Mouse (Mus musculus): ENCODE data around the gene Acsf3. TPM values are rescaled to one million over a fixed set of nuclear protein-coding genes. Genes with fewer than 3 reads are reported as not detected.
A peak's percentile ranks its signal among the peaks of the same experiment; 100 is the strongest.

The Acsf3 gene
- polyA plus RNA-seq, 1 experiment from 2014 or later: 15.4 TPM

DNA sequence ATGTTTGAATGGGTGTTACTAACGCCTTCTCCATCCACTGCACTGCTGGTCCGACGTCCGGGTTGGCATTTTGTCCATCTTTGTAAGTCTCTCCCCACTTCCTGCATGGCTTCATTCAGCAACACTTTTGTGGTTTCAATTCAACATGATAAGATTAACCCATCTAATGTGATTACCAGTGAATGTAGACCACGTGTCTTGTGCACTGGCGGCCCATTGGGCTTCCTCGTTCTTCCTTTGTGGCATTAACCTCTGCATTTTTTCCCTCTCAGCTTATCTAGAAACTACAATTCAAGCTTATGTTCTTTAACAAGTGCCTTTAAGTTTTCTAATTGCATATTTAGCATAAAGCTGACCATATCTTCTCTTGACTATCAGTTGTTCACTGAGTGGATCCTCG lies 50.1 kb downstream of the Acsf3 start:
- Histone ChIP-seq H3K27ac (ENCODE audit: low read depth, low read length) (no peak overlapping the region), H3K36me3 (ENCODE audit: control insufficient read depth, insufficient read depth, low read length) (no peaks in the 10 kb centered on the region), H3K4me3 (ENCODE audit: low read depth, low read length) (no peak overlapping the region), H3K9me3 (ENCODE audit: control insufficient read depth, low read length) (no peaks in the 10 kb centered on the region), H3K4me1 (ENCODE audit: control insufficient read depth, insufficient read depth, low read length) (peaks cover 4% of the 10 kb centered on the region; the same call in 1 of the 2 replicates), H3K27me3 (ENCODE audit: control insufficient read depth, insufficient read depth, low read length) (no peaks in the 10 kb centered on the region), H3K4me2 (ENCODE audit: low read depth) (no peak overlapping the region), H3K9ac (ENCODE audit: low read length) (no peak overlapping the region)
- DNase-seq (ENCODE audit: low spot score) (no peak), ATAC-seq (ENCODE audit: insufficient read depth, low FRiP score, low TSS enrichment) (no peak)
- 86% methylated on average over 8 of the region's 8 CpGs for WGBS

GRCm38 (mm10) chr8:122829396-122829795 lies 54.1 kb downstream of the Acsf3 start:
- no peaks in the 10 kb centered on the region for H3K36me3 ChIP-seq (ENCODE audit: control insufficient read depth, insufficient read depth, low read length)
- H3K4me3 ChIP-seq (ENCODE audit: low read depth, low read length): no peak overlapping the region
- peaks cover 4% of the 10 kb centered on the region; the same call in 1 of the 2 replicates for H3K4me1 ChIP-seq (ENCODE audit: control insufficient read depth, insufficient read depth, low read length)
- H3K4me2 ChIP-seq (ENCODE audit: low read depth): no peak overlapping the region
- 77% methylated on average over 3 of the region's 3 CpGs for WGBS
- no peak for DNase-seq (ENCODE audit: low spot score)
- no peaks in the 10 kb centered on the region for H3K9me3 ChIP-seq (ENCODE audit: control insufficient read depth, low read length)
- no peak overlapping the region; the same call in 1 of the 2 replicates for H3K9ac ChIP-seq (ENCODE audit: low read length)
- H3K27me3 ChIP-seq (ENCODE audit: control insufficient read depth, insufficient read depth, low read length): no peaks in the 10 kb centered on the region
- no peak for ATAC-seq (ENCODE audit: insufficient read depth, low FRiP score, low TSS enrichment)
- H3K27ac ChIP-seq (ENCODE audit: low read depth, low read length): no peak overlapping the region

DNA sequence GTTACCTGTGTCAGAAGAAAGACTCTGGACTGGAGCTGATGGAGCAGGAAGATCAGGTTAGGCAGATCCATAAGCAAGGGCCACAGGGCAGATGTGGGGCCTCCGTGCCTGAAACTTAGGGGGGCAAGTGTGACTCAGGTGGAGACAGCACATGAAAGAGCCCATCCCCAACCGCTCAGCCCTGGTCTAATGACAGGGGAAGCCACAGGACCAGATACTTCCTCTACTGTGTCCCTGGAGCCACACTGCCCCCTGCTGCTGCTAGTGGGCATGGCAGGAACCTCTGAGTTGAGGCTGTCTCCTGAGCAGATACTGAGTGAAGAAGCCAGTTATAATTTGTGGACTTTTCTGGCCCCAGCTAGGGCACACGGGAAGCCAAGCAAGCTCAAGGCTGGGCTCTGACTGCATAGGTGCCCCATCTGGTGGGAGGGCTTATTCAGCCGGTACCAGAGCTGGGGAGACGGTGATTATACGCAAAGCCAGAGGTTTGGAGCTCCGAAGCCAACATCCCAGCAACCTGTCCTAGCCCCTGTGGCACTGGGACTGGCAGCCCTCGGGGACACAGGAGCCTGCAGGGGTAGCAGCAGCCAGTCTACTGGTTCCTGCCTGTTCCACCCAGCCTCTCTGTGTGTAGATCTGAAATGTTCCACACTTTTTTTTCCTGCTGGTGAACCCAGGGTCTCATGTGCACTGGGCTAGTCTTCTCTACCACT lies 55.2 kb downstream of the Acsf3 start:
- Histone ChIP-seq H3K4me2 (ENCODE audit: low read depth) (no peak overlapping the region), H3K27me3 (ENCODE audit: control insufficient read depth, insufficient read depth, low read length) (no peaks in the 10 kb centered on the region), H3K9ac (ENCODE audit: low read length) (no peak overlapping the region), H3K36me3 (ENCODE audit: control insufficient read depth, insufficient read depth, low read length) (no peaks in the 10 kb centered on the region), H3K27ac (ENCODE audit: low read depth, low read length) (no peak overlapping the region), H3K4me1 (ENCODE audit: control insufficient read depth, insufficient read depth, low read length) (peaks cover 4% of the 10 kb centered on the region; the same call in 1 of the 2 replicates), H3K4me3 (ENCODE audit: low read depth, low read length) (no peak overlapping the region), H3K9me3 (ENCODE audit: control insufficient read depth, low read length) (no peaks in the 10 kb centered on the region)
- peak; percentile 77 for ATAC-seq (ENCODE audit: insufficient read depth, low FRiP score, low TSS enrichment)
- WGBS: 42% methylated on average over 8 of the region's 8 CpGs
- peak; percentile 91 for DNase-seq (ENCODE audit: low spot score)

DNA sequence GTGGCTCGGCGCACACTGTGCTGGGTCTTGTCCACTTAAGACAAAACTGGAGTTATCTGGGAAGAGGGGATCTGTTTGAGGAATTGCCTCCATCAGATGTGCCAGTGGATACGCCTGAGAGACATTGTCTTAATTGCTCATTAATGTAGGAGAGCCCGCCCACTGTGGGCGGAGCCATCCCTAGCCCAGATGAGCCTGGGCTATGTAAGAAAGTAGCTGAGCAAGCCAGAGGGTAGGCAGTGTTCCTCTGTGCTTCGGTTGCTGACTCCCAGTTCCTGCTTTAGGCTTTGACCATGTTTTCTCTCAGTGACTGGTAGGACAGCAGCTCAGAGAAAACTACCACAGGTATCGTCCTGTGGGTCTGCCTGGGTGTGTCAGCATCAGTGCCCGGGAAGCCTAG lies 59.1 kb downstream of the Acsf3 start:
- DNase-seq (ENCODE audit: low spot score) (no peak), ATAC-seq (ENCODE audit: insufficient read depth, low FRiP score, low TSS enrichment) (no peak)
- WGBS: 86% methylated on average over 8 of the region's 8 CpGs

GRCm38 (mm10) chr8:122834971-122835370 lies 59.7 kb downstream of the Acsf3 start:
- Histone ChIP-seq H3K9ac (ENCODE audit: low read length) (no peak overlapping the region), H3K4me2 (ENCODE audit: low read depth) (no peak overlapping the region), H3K36me3 (ENCODE audit: control insufficient read depth, insufficient read depth, low read length) (no peaks in the 10 kb centered on the region), H3K4me3 (ENCODE audit: low read depth, low read length) (no peak overlapping the region), H3K9me3 (ENCODE audit: control insufficient read depth, low read length) (no peaks in the 10 kb centered on the region), H3K27me3 (ENCODE audit: control insufficient read depth, insufficient read depth, low read length) (no peaks in the 10 kb centered on the region), H3K4me1 (ENCODE audit: control insufficient read depth, insufficient read depth, low read length) (no peaks in the 10 kb centered on the region), H3K27ac (ENCODE audit: low read depth, low read length) (no peak overlapping the region)
- 36% methylated on average over 8 of the region's 8 CpGs for WGBS
- ATAC-seq (ENCODE audit: insufficient read depth, low FRiP score, low TSS enrichment) (no peak; the same call in 1 of the 2 replicates), DNase-seq (ENCODE audit: low spot score) (peak; percentile 83)

More for the DNA sequence above, 59.1 kb downstream of the Acsf3 start:
- Histone ChIP-seq H3K4me1 (ENCODE audit: control insufficient read depth, insufficient read depth, low read length) (no peaks in the 10 kb centered on the region), H3K27me3 (ENCODE audit: control insufficient read depth, insufficient read depth, low read length) (no peaks in the 10 kb centered on the region), H3K9ac (ENCODE audit: low read length) (no peak overlapping the region), H3K27ac (ENCODE audit: low read depth, low read length) (no peak overlapping the region), H3K4me3 (ENCODE audit: low read depth, low read length) (no peak overlapping the region), H3K36me3 (ENCODE audit: control insufficient read depth, insufficient read depth, low read length) (no peaks in the 10 kb centered on the region), H3K4me2 (ENCODE audit: low read depth) (no peak overlapping the region), H3K9me3 (ENCODE audit: control insufficient read depth, low read length) (no peaks in the 10 kb centered on the region)

DNA sequence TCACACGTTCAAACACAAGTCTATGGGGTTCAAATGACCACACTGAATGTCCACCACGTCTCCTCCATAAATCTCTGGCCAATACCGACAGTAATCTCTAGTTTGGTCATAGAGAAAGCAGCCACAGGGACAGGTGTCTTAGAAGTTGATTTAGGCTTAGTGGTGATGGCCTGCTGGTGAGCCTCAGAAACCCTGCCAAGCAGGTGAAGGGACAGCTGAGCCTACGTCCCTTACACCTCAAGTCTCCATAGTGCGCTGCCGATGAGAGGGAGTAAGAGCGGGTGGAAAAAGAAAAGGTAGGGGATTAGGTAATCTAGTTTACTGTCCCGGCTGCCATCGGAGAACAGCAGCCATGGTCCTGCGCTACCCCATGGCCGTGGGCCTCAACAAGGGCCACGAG lies 60.9 kb downstream of the Acsf3 start:
- Histone ChIP-seq H3K27me3 (ENCODE audit: control insufficient read depth, insufficient read depth, low read length) (no peaks in the 10 kb centered on the region), H3K27ac (ENCODE audit: low read depth, low read length) (no peak overlapping the region), H3K4me3 (ENCODE audit: low read depth, low read length) (no peak overlapping the region), H3K9ac (ENCODE audit: low read length) (no peak overlapping the region), H3K36me3 (ENCODE audit: control insufficient read depth, insufficient read depth, low read length) (no peaks in the 10 kb centered on the region), H3K4me2 (ENCODE audit: low read depth) (no peak overlapping the region), H3K9me3 (ENCODE audit: control insufficient read depth, low read length) (no peaks in the 10 kb centered on the region), H3K4me1 (ENCODE audit: control insufficient read depth, insufficient read depth, low read length) (no peaks in the 10 kb centered on the region)
- no peak for DNase-seq (ENCODE audit: low spot score)
- ATAC-seq (ENCODE audit: insufficient read depth, low FRiP score, low TSS enrichment): no peak
- 82% methylated on average over 12 of the region's 12 CpGs for WGBS

- H3K27me3 ChIP-seq (ENCODE audit: control insufficient read depth, insufficient read depth, low read length): no peaks in the 10 kb centered on the region
- H3K9ac ChIP-seq (ENCODE audit: low read length): no peak overlapping the region
- ATAC-seq (ENCODE audit: insufficient read depth, low FRiP score, low TSS enrichment): no peak
- H3K9me3 ChIP-seq (ENCODE audit: control insufficient read depth, low read length): no peaks in the 10 kb centered on the region
- H3K27ac ChIP-seq (ENCODE audit: low read depth, low read length): no peak overlapping the region
- no peaks in the 10 kb centered on the region for H3K4me1 ChIP-seq (ENCODE audit: control insufficient read depth, insufficient read depth, low read length)
- H3K4me2 ChIP-seq (ENCODE audit: low read depth): no peak overlapping the region
- 91% methylated on average over 13 of the region's 13 CpGs for WGBS
- no peaks in the 10 kb centered on the region for H3K36me3 ChIP-seq (ENCODE audit: control insufficient read depth, insufficient read depth, low read length)
- no peak overlapping the region for H3K4me3 ChIP-seq (ENCODE audit: low read depth, low read length)
- DNase-seq (ENCODE audit: low spot score): no peak
Observed at GRCm38 (mm10) chr8:122836696-122837095, 61.4 kb downstream of the Acsf3 start.

- H3K4me3 ChIP-seq (ENCODE audit: low read depth, low read length): no peak overlapping the region
- H3K36me3 ChIP-seq (ENCODE audit: control insufficient read depth, insufficient read depth, low read length): no peaks in the 10 kb centered on the region
- H3K4me1 ChIP-seq (ENCODE audit: control insufficient read depth, insufficient read depth, low read length): no peaks in the 10 kb centered on the region
- H3K27me3 ChIP-seq (ENCODE audit: control insufficient read depth, insufficient read depth, low read length): no peaks in the 10 kb centered on the region
- WGBS: 85% methylated on average over 3 of the region's 3 CpGs
- ATAC-seq (ENCODE audit: insufficient read depth, low FRiP score, low TSS enrichment) (no peak), DNase-seq (ENCODE audit: low spot score) (no peak)
- H3K4me2 ChIP-seq (ENCODE audit: low read depth): no peak overlapping the region
- no peak overlapping the region for H3K27ac ChIP-seq (ENCODE audit: low read depth, low read length)
- H3K9ac ChIP-seq (ENCODE audit: low read length): no peak overlapping the region
- no peaks in the 10 kb centered on the region for H3K9me3 ChIP-seq (ENCODE audit: control insufficient read depth, low read length)
Observed at GRCm38 (mm10) chr8:122844161-122844560, 68.9 kb downstream of the Acsf3 start.

DNA sequence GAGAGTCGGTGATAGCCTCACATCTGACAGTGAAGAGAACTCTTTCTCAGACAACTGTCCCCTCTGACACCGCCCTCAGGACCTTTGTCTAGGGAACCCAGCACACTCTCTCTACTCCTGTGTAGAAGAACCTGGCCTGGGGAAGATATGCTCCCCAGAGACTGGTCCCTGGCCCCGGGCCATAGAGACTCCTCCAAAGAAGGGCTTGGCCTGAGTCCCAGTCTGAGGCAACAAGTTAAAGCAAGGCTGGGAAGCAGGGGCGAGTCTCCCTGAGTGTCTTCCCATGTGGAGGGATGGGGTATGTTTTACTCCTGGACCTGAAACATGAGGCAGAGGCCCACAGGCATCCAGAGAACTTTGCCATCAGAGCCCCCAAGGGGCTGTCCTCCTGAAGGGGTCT lies 70.4 kb downstream of the Acsf3 start:
- WGBS: 85% methylated on average over 4 of the region's 4 CpGs
- Histone ChIP-seq H3K4me3 (ENCODE audit: low read depth, low read length) (no peak overlapping the region), H3K27ac (ENCODE audit: low read depth, low read length) (no peak overlapping the region), H3K9ac (ENCODE audit: low read length) (no peak overlapping the region), H3K36me3 (ENCODE audit: control insufficient read depth, insufficient read depth, low read length) (no peaks in the 10 kb centered on the region), H3K9me3 (ENCODE audit: control insufficient read depth, low read length) (no peaks in the 10 kb centered on the region), H3K27me3 (ENCODE audit: control insufficient read depth, insufficient read depth, low read length) (no peaks in the 10 kb centered on the region), H3K4me2 (ENCODE audit: low read depth) (no peak overlapping the region), H3K4me1 (ENCODE audit: control insufficient read depth, insufficient read depth, low read length) (no peaks in the 10 kb centered on the region)
- no peak for ATAC-seq (ENCODE audit: insufficient read depth, low FRiP score, low TSS enrichment)
- no peak for DNase-seq (ENCODE audit: low spot score)

Data from neural tube, embryonic 11.5 days (tissue).